Mouse (Mus musculus): Measurements from ENCODE around the gene AI593442. TPM values are rescaled to one million over a fixed set of nuclear protein-coding genes. Genes with fewer than 3 reads are reported as not detected.

Gene AI593442
- polyA plus RNA-seq, 1 experiment from 2014 or later, result 0.28 TPM

GRCm38 (mm10) chr9:52661422-52661821 is 18.2 kb downstream of the AI593442 start:
- Histone ChIP-seq H3K9ac (ENCODE audit: low read length) (no peak overlapping the region), H3K4me2 (ENCODE audit: low read depth, low read length) (no peak overlapping the region), H3K36me3 (ENCODE audit: control insufficient read depth, insufficient read depth, low read length) (no peaks in the 10 kb centered on the region), H3K27me3 (ENCODE audit: control insufficient read depth, insufficient read depth, low read depth, low read length) (no peaks in the 10 kb centered on the region), H3K4me1 (replicated peaks; ENCODE audit: control insufficient read depth, insufficient read depth, low read length) (no peaks in the 10 kb centered on the region), H3K27ac (ENCODE audit: low read length) (no peak overlapping the region), H3K4me3 (ENCODE audit: low read length) (no peak overlapping the region), H3K9me3 (ENCODE audit: control insufficient read depth, low read length) (no peaks in the 10 kb centered on the region)
- no peak for ATAC-seq (ENCODE audit: low read depth)
- WGBS, result 58% methylated on average over 3 of the region's 3 CpGs

- H3K27ac ChIP-seq (ENCODE audit: low read length), result no peak overlapping the region
- no peak overlapping the region for H3K4me3 ChIP-seq (ENCODE audit: low read length)
- no peaks in the 10 kb centered on the region for H3K4me1 ChIP-seq (replicated peaks; ENCODE audit: control insufficient read depth, insufficient read depth, low read length)
- H3K9ac ChIP-seq (ENCODE audit: low read length), result no peak overlapping the region
- no peaks in the 10 kb centered on the region for H3K9me3 ChIP-seq (ENCODE audit: control insufficient read depth, low read length)
- ATAC-seq (ENCODE audit: low read depth), result peak; percentile 93
- WGBS, result 48% methylated on average over 5 of the region's 5 CpGs
- H3K4me2 ChIP-seq (ENCODE audit: low read depth, low read length), result no peak overlapping the region
- no peaks in the 10 kb centered on the region for H3K27me3 ChIP-seq (ENCODE audit: control insufficient read depth, insufficient read depth, low read depth, low read length)
- H3K36me3 ChIP-seq (ENCODE audit: control insufficient read depth, insufficient read depth, low read length), result no peaks in the 10 kb centered on the region
Observed at GRCm38 (mm10) chr9:52650341-52650951, 29.1 kb downstream of the AI593442 start.

GRCm38 (mm10) chr9:52645312-52645711 is 34.3 kb downstream of the AI593442 start:
- WGBS, result 41% methylated on average over 2 of the region's 2 CpGs
- H3K4me2 ChIP-seq (ENCODE audit: low read depth, low read length), result no peak overlapping the region
- no peaks in the 10 kb centered on the region for H3K9me3 ChIP-seq (ENCODE audit: control insufficient read depth, low read length)
- H3K36me3 ChIP-seq (ENCODE audit: control insufficient read depth, insufficient read depth, low read length), result no peaks in the 10 kb centered on the region
- H3K27me3 ChIP-seq (ENCODE audit: control insufficient read depth, insufficient read depth, low read depth, low read length), result no peaks in the 10 kb centered on the region
- H3K4me3 ChIP-seq (ENCODE audit: low read length), result no peak overlapping the region
- H3K27ac ChIP-seq (ENCODE audit: low read length), result no peak overlapping the region
- peak; percentile 87 for ATAC-seq (ENCODE audit: low read depth)
- H3K4me1 ChIP-seq (replicated peaks; ENCODE audit: control insufficient read depth, insufficient read depth, low read length), result peaks cover 3% of the 10 kb centered on the region; the same call in 1 of the 2 replicates
- H3K9ac ChIP-seq (ENCODE audit: low read length), result no peak overlapping the region

GRCm38 (mm10) chr9:52644626-52645025 is 35.0 kb downstream of the AI593442 start:
- 34% methylated on average over 4 of the region's 4 CpGs for WGBS
- H3K27ac ChIP-seq (ENCODE audit: low read length), result no peak overlapping the region
- peaks cover 3% of the 10 kb centered on the region; the same call in 1 of the 2 replicates for H3K4me1 ChIP-seq (replicated peaks; ENCODE audit: control insufficient read depth, insufficient read depth, low read length)
- no peak overlapping the region for H3K4me3 ChIP-seq (ENCODE audit: low read length)
- no peak overlapping the region for H3K4me2 ChIP-seq (ENCODE audit: low read depth, low read length)
- no peaks in the 10 kb centered on the region for H3K27me3 ChIP-seq (ENCODE audit: control insufficient read depth, insufficient read depth, low read depth, low read length)
- 0 out of 2 replicates have a peak, but pooled peaks have one; percentile 36 for ATAC-seq (ENCODE audit: low read depth)
- no peaks in the 10 kb centered on the region for H3K36me3 ChIP-seq (ENCODE audit: control insufficient read depth, insufficient read depth, low read length)
- H3K9me3 ChIP-seq (ENCODE audit: control insufficient read depth, low read length), result no peaks in the 10 kb centered on the region
- no peak overlapping the region for H3K9ac ChIP-seq (ENCODE audit: low read length)

GRCm38 (mm10) chr9:52644156-52644555 is 35.4 kb downstream of the AI593442 start:
- WGBS, result 69% methylated on average over 4 of the region's 4 CpGs
- Histone ChIP-seq H3K9me3 (ENCODE audit: control insufficient read depth, low read length) (no peaks in the 10 kb centered on the region), H3K27ac (ENCODE audit: low read length) (no peak overlapping the region), H3K4me3 (ENCODE audit: low read length) (no peak overlapping the region), H3K27me3 (ENCODE audit: control insufficient read depth, insufficient read depth, low read depth, low read length) (no peaks in the 10 kb centered on the region), H3K4me1 (replicated peaks; ENCODE audit: control insufficient read depth, insufficient read depth, low read length) (peaks cover 3% of the 10 kb centered on the region; the same call in 1 of the 2 replicates), H3K9ac (ENCODE audit: low read length) (no peak overlapping the region), H3K36me3 (ENCODE audit: control insufficient read depth, insufficient read depth, low read length) (no peaks in the 10 kb centered on the region), H3K4me2 (ENCODE audit: low read depth, low read length) (no peak overlapping the region)
- ATAC-seq (ENCODE audit: low read depth), result peak; percentile 26; the same call in 1 of the 2 replicates

GRCm38 (mm10) chr9:52635991-52636390 is 43.6 kb downstream of the AI593442 start:
- WGBS, result 52% methylated on average over 2 of the region's 2 CpGs
- ATAC-seq (ENCODE audit: low read depth), result no peak
- Histone ChIP-seq H3K4me1 (replicated peaks; ENCODE audit: control insufficient read depth, insufficient read depth, low read length) (no peaks in the 10 kb centered on the region), H3K9me3 (ENCODE audit: control insufficient read depth, low read length) (no peaks in the 10 kb centered on the region), H3K9ac (ENCODE audit: low read length) (no peak overlapping the region), H3K27ac (ENCODE audit: low read length) (no peak overlapping the region), H3K4me2 (ENCODE audit: low read depth, low read length) (no peak overlapping the region), H3K36me3 (ENCODE audit: control insufficient read depth, insufficient read depth, low read length) (no peaks in the 10 kb centered on the region), H3K27me3 (ENCODE audit: control insufficient read depth, insufficient read depth, low read depth, low read length) (no peaks in the 10 kb centered on the region), H3K4me3 (ENCODE audit: low read length) (no peak overlapping the region)

GRCm38 (mm10) chr9:52623926-52624325 is 55.7 kb downstream of the AI593442 start:
- 59% methylated on average over 4 of the region's 4 CpGs for WGBS
- H3K4me2 ChIP-seq (ENCODE audit: low read depth, low read length), result no peak overlapping the region
- H3K9ac ChIP-seq (ENCODE audit: low read length), result no peak overlapping the region
- no peak for ATAC-seq (ENCODE audit: low read depth)
- no peaks in the 10 kb centered on the region for H3K36me3 ChIP-seq (ENCODE audit: control insufficient read depth, insufficient read depth, low read length)
- H3K27ac ChIP-seq (ENCODE audit: low read length), result no peak overlapping the region
- H3K4me3 ChIP-seq (ENCODE audit: low read length), result no peak overlapping the region
- H3K9me3 ChIP-seq (ENCODE audit: control insufficient read depth, low read length), result no peaks in the 10 kb centered on the region
- H3K27me3 ChIP-seq (ENCODE audit: control insufficient read depth, insufficient read depth, low read depth, low read length), result no peaks in the 10 kb centered on the region
- no peaks in the 10 kb centered on the region for H3K4me1 ChIP-seq (replicated peaks; ENCODE audit: control insufficient read depth, insufficient read depth, low read length)
